In genomic region chr10:19747661-19748060, GRCm38 (mm10) we compare ENCODE assay signal across 24 mouse cellular contexts. TPM values are rescaled to one million over a fixed set of nuclear protein-coding genes. Genes with fewer than 3 reads are reported as not detected.
A peak's percentile ranks its signal among the peaks of the same experiment; 100 is the strongest.
DNase-seq lines count a peak whose midpoint lies in the region; ATAC-seq and TF ChIP-seq lines count a peak whose summit lies in the region.
"Had no signal": no experiment of that assay in that cellular context is flagged by ENCODE, and none has a peak within 500 bp of the region (broad histone marks: within the 10 kb centered on the region; RNA-seq: fewer than 3 reads in every experiment).

No protein-coding gene starts in this region.

- ATAC-seq in activated CD4-positive, CD25-positive, alpha-beta regulatory T cell, adult 4 months: peak; percentile 59
- ATAC-seq in erythroblast, adult 5-6 weeks (replicated peaks; ENCODE audit: low FRiP score, poor library complexity, severe bottlenecking): no peak
- ATAC-seq: forebrain, embryonic 14.5 days had no signal

- intact Hi-C loops in left cerebral cortex, adult 2 months (cut with DNase I): no loop called here

- H3K4me3 ChIP-seq in left cerebral cortex, adult 2 months: no peak overlapping the region
- H3K4me3 ChIP-seq: embryonic facial prominence, embryonic 13.5 days; forebrain, embryonic 10.5 days; gastrocnemius, adult 2 months; heart, embryonic 13.5 days; hindbrain, embryonic 15.5 days had no signal

- DNase-seq in thymus, postnatal 0 days (ENCODE audit: low spot score): peak; percentile 40
- DNase-seq in thymus, postnatal 10 days (ENCODE audit: low spot score in 2 of 2): no peak
- DNase-seq in induced T-regulatory cell, adult 2 months (ENCODE audit: low read depth): peak; percentile 52
- DNase-seq in naive thymus-derived CD4-positive, alpha-beta T cell, adult 2 months (ENCODE audit: low read depth): peak; percentile 80
- no peak for DNase-seq in left cerebral cortex, adult 2 months (ENCODE audit: extremely low spot score in 1 of 2, low spot score in 2 of 2)
- no peak for DNase-seq in left cerebral cortex, adult 8-10 months (ENCODE audit: low spot score in 2 of 2)
- DNase-seq: adrenal gland, adult 8-10 months; adrenal gland, postnatal 36 days; cerebellum, adult 2 months; cerebellum, postnatal 25 days; gastrocnemius, adult 2 months; gastrocnemius, postnatal 25 days; heart, adult 11 months; heart, postnatal 36 days had no signal

- H3K27ac ChIP-seq in left cerebral cortex, adult 2 months: no peak overlapping the region
- H3K27ac ChIP-seq: embryonic facial prominence, embryonic 13.5 days; forebrain, embryonic 10.5 days; gastrocnemius, adult 2 months; heart, embryonic 13.5 days; hindbrain, embryonic 15.5 days had no signal

- no peak for TF ChIP-seq CTCF in left cerebral cortex, adult 2 months (IDR thresholded peaks at IDR 0.05)

RNA-seq across cellular contexts. Expression of gene Il20ra, which starts 35.3 kb away (rescaled TPM):
- 0.60 and 1.1 TPM in 2 replicates for polyA plus RNA-seq in thymus, postnatal 0 days (2015; fragmentation: Nextera tagmentation; extraction: Ambion mirVana)
- under 1 TPM in 1 of 2 experiments, not detected in 1; 0.22 TPM for polyA plus RNA-seq in activated CD4-positive, CD25-positive, alpha-beta regulatory T cell, adult 4 months (2017; shearing (Covaris generic))
- total RNA-seq in left cerebral cortex, adult 2 months (2021): under 1 TPM; 0.27 to 0.49 TPM
- not detected in 2 replicates for total RNA-seq in erythroblast, adult 5-6 weeks (2015; ENCODE audit: low replicate concordance)
- 0.28 and 0.77 TPM in 2 replicates for total RNA-seq in erythroblast, adult 5-6 weeks (2017; ENCODE audit: low replicate concordance)
- under 1 TPM; 0.17 to 0.63 (median 0.54) TPM for total RNA-seq in left cerebral cortex, adult 8-10 months (2022)
- total RNA-seq: gastrocnemius, adult 2 months; gastrocnemius, postnatal 25 days; heart, postnatal 36 days; MEL had no signal
- polyA plus RNA-seq: forebrain, embryonic 14.5 days; heart, embryonic 13.5 days; heart, postnatal 0 days; hindbrain, embryonic 11.5 days had no signal

Comparison
In these comparisons a context has a peak if more than half of its experiments do, and no peak if none do; other contexts are left out.
1. DNase-seq: peak in thymus, postnatal 0 days (single experiment), induced T-regulatory cell, adult 2 months (single experiment) and naive thymus-derived CD4-positive, alpha-beta T cell, adult 2 months (single experiment); none in thymus, postnatal 10 days (0 of 2), left cerebral cortex, adult 2 months (0 of 2) and left cerebral cortex, adult 8-10 months (0 of 2).